Mouse (Mus musculus): Measurements from ENCODE around the gene Mettl11b. TPM values are rescaled to one million over a fixed set of nuclear protein-coding genes. Genes with fewer than 3 reads are reported as not detected.
"Not testable (repeated sequence)": the region's sequence is repeated elsewhere in the genome, so short reads cannot be mapped to it uniquely, and the experiment has no call there.

Mettl11b gene
- total RNA-seq (2017) = not detected in 2 replicates

- no peak for ATAC-seq (ENCODE audit: extremely low read depth, insufficient number of reproducible peaks, low FRiP score, poor library complexity, severe bottlenecking)
Observed at GRCm38 (mm10) chr1:163725106-163725759, at the start of gene Mettl11b. Mettl11b (minus strand) TSS chr1:163725232.

GRCm38 (mm10) chr1:163757462-163758207 lies 32.6 kb upstream of the Mettl11b start:
- ATAC-seq (ENCODE audit: extremely low read depth, insufficient number of reproducible peaks, low FRiP score, poor library complexity, severe bottlenecking) = no peak

- ATAC-seq (ENCODE audit: extremely low read depth, insufficient number of reproducible peaks, low FRiP score, poor library complexity, severe bottlenecking) = no peak
Observed at GRCm38 (mm10) chr1:163751360-163751992, 26.4 kb upstream of the Mettl11b start.

GRCm38 (mm10) chr1:163737239-163737533 lies 12.2 kb upstream of the Mettl11b start:
- no peak for ATAC-seq (ENCODE audit: extremely low read depth, insufficient number of reproducible peaks, low FRiP score, poor library complexity, severe bottlenecking)

- ATAC-seq (ENCODE audit: extremely low read depth, insufficient number of reproducible peaks, low FRiP score, poor library complexity, severe bottlenecking) = no peak
Observed at GRCm38 (mm10) chr1:163736441-163737238, 11.6 kb upstream of the Mettl11b start.

- not testable (repeated sequence) for ATAC-seq (ENCODE audit: extremely low read depth, insufficient number of reproducible peaks, low FRiP score, poor library complexity, severe bottlenecking)
Observed at GRCm38 (mm10) chr1:163731166-163731565, 6.1 kb upstream of the Mettl11b start.

- no peak for ATAC-seq (ENCODE audit: extremely low read depth, insufficient number of reproducible peaks, low FRiP score, poor library complexity, severe bottlenecking)
Observed at GRCm38 (mm10) chr1:163723913-163724312, 1.1 kb downstream of the Mettl11b start.

GRCm38 (mm10) chr1:163708618-163709017 lies 16.4 kb downstream of the Mettl11b start:
- no peak for ATAC-seq (ENCODE audit: extremely low read depth, insufficient number of reproducible peaks, low FRiP score, poor library complexity, severe bottlenecking)

GRCm38 (mm10) chr1:163700571-163700970 lies 24.5 kb downstream of the Mettl11b start:
- ATAC-seq (ENCODE audit: extremely low read depth, insufficient number of reproducible peaks, low FRiP score, poor library complexity, severe bottlenecking) = no peak

GRCm38 (mm10) chr1:163699702-163700101 lies 25.3 kb downstream of the Mettl11b start:
- no peak for ATAC-seq (ENCODE audit: extremely low read depth, insufficient number of reproducible peaks, low FRiP score, poor library complexity, severe bottlenecking)

- ATAC-seq (ENCODE audit: extremely low read depth, insufficient number of reproducible peaks, low FRiP score, poor library complexity, severe bottlenecking) = no peak
Observed at GRCm38 (mm10) chr1:163691860-163692259, 33.2 kb downstream of the Mettl11b start.

GRCm38 (mm10) chr1:163682935-163683430 lies 42.0 kb downstream of the Mettl11b start:
- no peak for ATAC-seq (ENCODE audit: extremely low read depth, insufficient number of reproducible peaks, low FRiP score, poor library complexity, severe bottlenecking)

GRCm38 (mm10) chr1:163682127-163682526 lies 42.9 kb downstream of the Mettl11b start:
- no peak for ATAC-seq (ENCODE audit: extremely low read depth, insufficient number of reproducible peaks, low FRiP score, poor library complexity, severe bottlenecking)

GRCm38 (mm10) chr1:163672866-163673265 lies 52.2 kb downstream of the Mettl11b start:
- no peak for ATAC-seq (ENCODE audit: extremely low read depth, insufficient number of reproducible peaks, low FRiP score, poor library complexity, severe bottlenecking)

- no peak for ATAC-seq (ENCODE audit: extremely low read depth, insufficient number of reproducible peaks, low FRiP score, poor library complexity, severe bottlenecking)
Observed at GRCm38 (mm10) chr1:163671326-163671725, 53.7 kb downstream of the Mettl11b start.

- ATAC-seq (ENCODE audit: extremely low read depth, insufficient number of reproducible peaks, low FRiP score, poor library complexity, severe bottlenecking) = no peak
Observed at GRCm38 (mm10) chr1:163670702-163671101, 54.3 kb downstream of the Mettl11b start.

- no peak for ATAC-seq (ENCODE audit: extremely low read depth, insufficient number of reproducible peaks, low FRiP score, poor library complexity, severe bottlenecking)
Observed at GRCm38 (mm10) chr1:163669936-163670335, 55.1 kb downstream of the Mettl11b start.

GRCm38 (mm10) chr1:163662416-163662815 lies 62.6 kb downstream of the Mettl11b start:
- ATAC-seq (ENCODE audit: extremely low read depth, insufficient number of reproducible peaks, low FRiP score, poor library complexity, severe bottlenecking) = no peak

GRCm38 (mm10) chr1:163658535-163658928 lies 66.5 kb downstream of the Mettl11b start:
- no peak for ATAC-seq (ENCODE audit: extremely low read depth, insufficient number of reproducible peaks, low FRiP score, poor library complexity, severe bottlenecking)

Data from neutrophil, adult 5-6 weeks (primary cell).